Mouse (Mus musculus) G1E (cell line): ENCODE data around the gene Cnbd2.

Source experiments
- CTCF ChIP-seq: IDR thresholded peaks from 2 replicates; pipeline ENCODE4 v1.5.1; 2012; ENCODE audit warnings: low read depth, low read length, inconsistent platforms, mixed read lengths
- POLR2AphosphoS5 ChIP-seq: IDR thresholded peaks from 2 replicates; pipeline ENCODE4 v1.6.1; 2012; ENCODE audit warnings: low read depth, low read length, inconsistent platforms; ENCODE audit not compliant: insufficient replicate concordance
- TAL1 ChIP-seq: conservative IDR thresholded peaks from 2 replicates; pipeline ENCODE4 v1.6.1; 2012; ENCODE audit warnings: low read depth, low read length, inconsistent platforms, mixed read lengths

DNA sequence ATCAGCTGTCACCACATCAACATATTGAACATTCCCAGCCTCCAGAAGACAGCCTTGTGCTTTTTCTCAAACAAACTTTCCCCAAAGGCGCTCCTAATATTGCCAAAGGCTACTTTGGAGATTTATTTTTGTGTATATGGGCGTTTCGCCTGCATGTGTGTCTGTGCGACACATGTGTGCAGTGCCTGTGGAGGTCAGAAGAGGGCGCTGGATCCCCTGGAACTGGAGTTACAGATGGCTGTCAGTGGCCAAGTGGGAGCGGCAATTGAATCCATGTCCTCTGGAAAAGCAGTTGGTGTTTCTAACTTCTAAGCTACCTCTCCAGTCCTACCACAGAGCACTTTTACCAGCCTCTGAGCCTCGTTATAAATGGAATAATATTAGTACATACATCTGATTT, 39.1 kb downstream of the Cnbd2 start:
- TF ChIP-seq CTCF (no peak), POLR2AphosphoS5 (no peak), TAL1 (no peak)
